Mouse (Mus musculus): Measurements from ENCODE around the gene Gng8. TPM values are rescaled to one million over a fixed set of nuclear protein-coding genes. Genes with fewer than 3 reads are reported as not detected.

Gene Gng8
- total and polyA plus RNA-seq, 2 experiments from 2014 or later: 4.1 to 4.7 TPM

GRCm38 (mm10) chr7:16846775-16847174, 44.8 kb upstream of the Gng8 start:
- H3K27me3 ChIP-seq (ENCODE audit: insufficient read depth, low read length): no peaks in the 10 kb centered on the region
- H3K27ac ChIP-seq: no peak overlapping the region
- H3K4me1 ChIP-seq (ENCODE audit: insufficient read depth, low read length): peaks cover 11% of the 10 kb centered on the region; the same call in 1 of the 2 replicates
- no peaks in the 10 kb centered on the region for H3K9me3 ChIP-seq (ENCODE audit: low read length)
- DNase-seq (ENCODE audit: low spot score) (no peak), ATAC-seq (no peak)
- no peak overlapping the region for H3K9ac ChIP-seq (replicated peaks; ENCODE audit: low read length)
- whole genome bisulfite sequencing: 93% methylated on average over 5 of the region's 5 CpGs
- TF ChIP-seq CTCF (IDR thresholded peaks at IDR 0.05; ENCODE audit: low read depth): no peak
- no peak overlapping the region for H3K4me2 ChIP-seq (ENCODE audit: low read depth, low read length)
- H3K4me3 ChIP-seq (ENCODE audit: low read length): no peak overlapping the region
- peaks cover 9% of the 10 kb centered on the region; the same call in 1 of the 2 replicates for H3K36me3 ChIP-seq (ENCODE audit: insufficient read depth, low read length)

DNA sequence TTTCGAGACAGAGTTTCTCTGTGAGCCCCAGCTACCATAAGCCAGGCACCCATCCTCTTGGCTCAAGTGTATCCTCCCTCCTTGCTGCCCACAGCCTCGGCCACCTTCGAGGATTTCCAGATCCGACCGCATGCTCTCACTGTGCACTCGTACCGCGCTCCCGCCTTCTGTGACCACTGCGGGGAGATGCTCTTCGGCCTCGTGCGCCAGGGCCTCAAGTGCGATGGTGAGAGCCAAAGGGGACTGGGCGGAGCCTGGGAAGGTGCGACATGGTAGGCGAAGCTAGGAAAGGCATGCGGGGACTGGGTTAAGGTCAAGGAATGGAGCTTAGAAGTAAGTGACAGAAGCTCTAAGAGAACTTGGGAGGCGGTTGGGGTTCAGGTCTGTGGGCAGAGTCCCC, 44.1 kb upstream of the Gng8 start:
- Histone ChIP-seq H3K4me2 (ENCODE audit: low read depth, low read length) (no peak overlapping the region), H3K27me3 (ENCODE audit: insufficient read depth, low read length) (no peaks in the 10 kb centered on the region), H3K9ac (replicated peaks; ENCODE audit: low read length) (no peak overlapping the region), H3K4me3 (ENCODE audit: low read length) (no peak overlapping the region), H3K27ac (no peak overlapping the region), H3K36me3 (ENCODE audit: insufficient read depth, low read length) (peaks cover 9% of the 10 kb centered on the region; the same call in 1 of the 2 replicates), H3K9me3 (ENCODE audit: low read length) (no peaks in the 10 kb centered on the region), H3K4me1 (ENCODE audit: insufficient read depth, low read length) (peaks cover 11% of the 10 kb centered on the region; the same call in 1 of the 2 replicates)
- ATAC-seq (no peak), DNase-seq (ENCODE audit: low spot score) (no peak)
- 85% methylated on average over 19 of the region's 19 CpGs for WGBS
- no peak for TF ChIP-seq CTCF (IDR thresholded peaks at IDR 0.05; ENCODE audit: low read depth)

- DNase-seq (ENCODE audit: low spot score): peak; percentile 77
- H3K36me3 ChIP-seq (ENCODE audit: insufficient read depth, low read length): peaks cover 9% of the 10 kb centered on the region; the same call in 1 of the 2 replicates
- H3K4me1 ChIP-seq (ENCODE audit: insufficient read depth, low read length): peaks cover 6% of the 10 kb centered on the region; the same call in 1 of the 2 replicates
- WGBS: 12% methylated on average over 17 of the region's 17 CpGs
- peak; percentile 72 for ATAC-seq
- no peak overlapping the region for H3K4me2 ChIP-seq (ENCODE audit: low read depth, low read length)
- H3K4me3 ChIP-seq (ENCODE audit: low read length): no peak overlapping the region
- TF ChIP-seq CTCF (IDR thresholded peaks at IDR 0.05; ENCODE audit: low read depth): peak; percentile 75
- no peaks in the 10 kb centered on the region for H3K27me3 ChIP-seq (ENCODE audit: insufficient read depth, low read length)
- H3K9ac ChIP-seq (replicated peaks; ENCODE audit: low read length): no peak overlapping the region
- no peak overlapping the region for H3K27ac ChIP-seq
- no peaks in the 10 kb centered on the region for H3K9me3 ChIP-seq (ENCODE audit: low read length)
These were observed 43.0 kb upstream of the Gng8 start for GRCm38 (mm10) chr7:16848579-16848978.

DNA sequence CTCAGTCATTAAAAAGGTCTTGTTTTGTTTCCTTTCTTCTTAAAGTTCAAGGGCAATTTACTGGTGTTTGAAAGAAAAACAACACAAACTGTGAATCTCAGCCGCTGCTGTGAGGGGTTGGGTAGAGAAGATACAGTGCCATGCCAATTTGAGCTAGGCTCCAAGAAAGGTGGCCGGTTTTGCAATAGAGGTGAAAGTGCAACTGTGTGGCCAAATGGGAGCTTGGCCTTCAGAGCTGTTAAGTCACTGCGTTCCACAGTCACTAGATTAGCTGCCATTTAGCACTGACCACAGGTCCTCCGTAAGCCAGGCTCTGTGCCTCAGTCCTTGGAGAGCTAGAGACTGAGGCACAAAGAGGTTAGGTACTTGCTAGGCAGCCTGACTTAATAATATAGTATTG, 40.0 kb upstream of the Gng8 start:
- no peaks in the 10 kb centered on the region for H3K4me1 ChIP-seq (ENCODE audit: insufficient read depth, low read length)
- DNase-seq (ENCODE audit: low spot score) (no peak), ATAC-seq (no peak)
- H3K36me3 ChIP-seq (ENCODE audit: insufficient read depth, low read length): peaks cover 34% of the 10 kb centered on the region; the same call in 1 of the 2 replicates
- H3K4me2 ChIP-seq (ENCODE audit: low read depth, low read length): no peak overlapping the region
- 89% methylated on average over 4 of the region's 4 CpGs for WGBS
- H3K27me3 ChIP-seq (ENCODE audit: insufficient read depth, low read length): no peaks in the 10 kb centered on the region
- H3K4me3 ChIP-seq (ENCODE audit: low read length): no peak overlapping the region
- no peak overlapping the region for H3K27ac ChIP-seq
- no peaks in the 10 kb centered on the region for H3K9me3 ChIP-seq (ENCODE audit: low read length)
- TF ChIP-seq CTCF (IDR thresholded peaks at IDR 0.05; ENCODE audit: low read depth): no peak
- no peak overlapping the region for H3K9ac ChIP-seq (replicated peaks; ENCODE audit: low read length)

DNA sequence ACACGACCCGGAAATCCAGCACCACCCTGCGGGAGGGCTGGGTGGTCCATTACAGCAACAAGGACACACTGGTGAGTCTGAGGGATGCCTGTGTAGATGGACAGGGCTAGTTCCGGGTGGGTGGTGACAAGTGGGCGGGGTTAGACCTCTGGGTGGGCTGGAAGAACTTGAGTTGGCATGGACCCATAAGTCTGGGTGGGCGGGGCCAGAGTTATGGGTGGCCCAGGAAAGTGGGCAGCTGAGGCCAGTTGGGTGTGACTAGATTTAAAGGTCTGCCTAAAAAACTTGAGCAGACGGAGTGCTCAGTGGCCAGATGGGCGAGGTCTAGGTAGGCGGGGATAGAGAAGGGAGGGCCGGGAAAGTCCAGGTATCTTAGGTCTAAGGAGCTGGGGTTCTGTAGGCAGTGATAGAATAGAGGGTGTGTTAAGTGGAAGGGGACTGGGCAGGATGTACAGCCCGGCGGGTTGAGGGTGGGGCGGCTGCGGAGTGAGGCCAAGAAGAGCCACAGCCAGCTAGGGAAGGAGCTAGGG, 38.2 kb upstream of the Gng8 start:
- no peak overlapping the region for H3K9ac ChIP-seq (replicated peaks; ENCODE audit: low read length)
- no peak overlapping the region for H3K4me2 ChIP-seq (ENCODE audit: low read depth, low read length)
- H3K9me3 ChIP-seq (ENCODE audit: low read length): no peaks in the 10 kb centered on the region
- WGBS: 86% methylated on average over 14 of the region's 14 CpGs
- no peaks in the 10 kb centered on the region for H3K27me3 ChIP-seq (ENCODE audit: insufficient read depth, low read length)
- no peaks in the 10 kb centered on the region for H3K4me1 ChIP-seq (ENCODE audit: insufficient read depth, low read length)
- no peak for TF ChIP-seq CTCF (IDR thresholded peaks at IDR 0.05; ENCODE audit: low read depth)
- peaks cover 37% of the 10 kb centered on the region; the same call in 1 of the 2 replicates for H3K36me3 ChIP-seq (ENCODE audit: insufficient read depth, low read length)
- DNase-seq (ENCODE audit: low spot score) (no peak), ATAC-seq (no peak)
- H3K4me3 ChIP-seq (ENCODE audit: low read length): no peak overlapping the region
- no peak overlapping the region for H3K27ac ChIP-seq

DNA sequence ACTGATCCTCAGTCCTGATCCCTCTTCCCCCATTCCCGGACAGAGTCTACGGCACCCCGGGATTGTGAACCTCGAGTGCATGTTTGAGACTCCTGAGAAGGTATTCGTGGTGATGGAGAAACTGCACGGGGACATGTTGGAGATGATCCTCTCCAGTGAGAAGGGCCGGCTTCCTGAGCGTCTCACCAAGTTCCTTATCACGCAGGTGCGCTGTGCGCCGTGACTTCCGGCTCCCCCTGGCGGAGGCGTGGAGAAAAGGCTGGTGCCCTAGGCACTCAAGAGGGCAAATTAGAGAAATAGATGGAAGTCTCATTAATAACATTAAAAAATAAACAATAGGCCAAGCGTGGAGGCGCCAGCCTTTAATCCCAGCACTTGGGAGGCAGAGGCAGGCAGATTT, 33.2 kb upstream of the Gng8 start:
- H3K4me3 ChIP-seq (ENCODE audit: low read length): no peak overlapping the region
- H3K27ac ChIP-seq: no peak overlapping the region
- H3K36me3 ChIP-seq (ENCODE audit: insufficient read depth, low read length): peaks cover 32% of the 10 kb centered on the region; the same call in 1 of the 2 replicates
- ATAC-seq (peak; percentile 52), DNase-seq (ENCODE audit: low spot score) (peak; percentile 63)
- 22% methylated on average over 17 of the region's 17 CpGs for WGBS
- no peaks in the 10 kb centered on the region for H3K4me1 ChIP-seq (ENCODE audit: insufficient read depth, low read length)
- TF ChIP-seq CTCF (IDR thresholded peaks at IDR 0.05; ENCODE audit: low read depth): peak; percentile 72
- H3K9ac ChIP-seq (replicated peaks; ENCODE audit: low read length): no peak overlapping the region
- H3K4me2 ChIP-seq (ENCODE audit: low read depth, low read length): no peak overlapping the region
- H3K9me3 ChIP-seq (ENCODE audit: low read length): no peaks in the 10 kb centered on the region
- no peaks in the 10 kb centered on the region for H3K27me3 ChIP-seq (ENCODE audit: insufficient read depth, low read length)

DNA sequence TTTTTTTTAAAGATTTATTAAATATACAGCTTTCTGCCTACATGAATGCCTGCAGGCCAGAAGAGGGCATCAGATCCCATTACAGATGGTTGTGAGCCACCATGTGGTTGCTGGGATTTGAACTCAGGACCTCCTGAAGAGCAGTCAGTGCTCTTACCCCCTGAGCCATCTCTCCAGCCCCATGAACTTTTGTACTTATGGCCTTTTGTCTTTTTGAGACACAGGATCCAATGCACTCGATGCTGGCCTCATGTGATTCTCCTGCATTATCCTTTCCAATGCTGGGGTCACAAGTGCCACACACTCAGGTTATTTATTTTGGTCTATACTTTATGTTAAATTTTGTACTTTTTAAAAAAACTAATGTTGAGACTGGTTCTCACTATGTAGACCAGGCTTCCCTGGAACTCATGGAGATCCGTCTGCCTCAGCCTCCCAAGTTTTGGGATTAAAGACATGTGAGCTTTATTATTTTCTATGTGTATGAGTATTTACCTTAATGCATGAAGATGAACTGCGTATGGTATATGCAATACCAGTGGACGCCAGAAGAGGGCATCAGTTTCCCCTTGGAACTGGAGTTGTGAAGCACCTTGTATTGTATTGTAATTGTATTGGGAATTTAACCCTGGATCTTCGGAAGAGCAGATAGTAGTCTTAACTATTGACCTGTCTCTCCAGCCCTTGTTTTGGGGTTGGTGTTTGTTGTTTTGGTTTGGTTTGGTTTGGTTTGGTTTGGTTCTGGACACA, 31.5 kb upstream of the Gng8 start:
- Histone ChIP-seq H3K9ac (replicated peaks; ENCODE audit: low read length) (no peak overlapping the region), H3K27me3 (ENCODE audit: insufficient read depth, low read length) (no peaks in the 10 kb centered on the region)

More for the DNA sequence above, 31.5 kb upstream of the Gng8 start:
- 29% methylated on average over 5 of the region's 5 CpGs for WGBS
- Histone ChIP-seq H3K9me3 (ENCODE audit: low read length) (no peaks in the 10 kb centered on the region), H3K4me3 (ENCODE audit: low read length) (no peak overlapping the region), H3K27ac (no peak overlapping the region), H3K36me3 (ENCODE audit: insufficient read depth, low read length) (peaks cover 21% of the 10 kb centered on the region; the same call in 1 of the 2 replicates), H3K4me2 (ENCODE audit: low read depth, low read length) (no peak overlapping the region), H3K4me1 (ENCODE audit: insufficient read depth, low read length) (no peaks in the 10 kb centered on the region)
- ATAC-seq (peak; percentile 14; the same call in 1 of the 2 replicates), DNase-seq (ENCODE audit: low spot score) (peak; percentile 69)
- TF ChIP-seq CTCF (IDR thresholded peaks at IDR 0.05; ENCODE audit: low read depth): peak; percentile 84
